Mouse (Mus musculus) T-helper 2 cell (primary cell): ENCODE results near the gene Olfr937.

Source experiments
- in situ Hi-C: fragments of 300-600 bp; cut with MboI, MseI; formaldehyde crosslinking; loops from one replicate; pipeline ENCODE4 v1.15.1; 2025; ENCODE audit warnings: high pct_unique_total_duplicates

Olfr937 gene

DNA sequence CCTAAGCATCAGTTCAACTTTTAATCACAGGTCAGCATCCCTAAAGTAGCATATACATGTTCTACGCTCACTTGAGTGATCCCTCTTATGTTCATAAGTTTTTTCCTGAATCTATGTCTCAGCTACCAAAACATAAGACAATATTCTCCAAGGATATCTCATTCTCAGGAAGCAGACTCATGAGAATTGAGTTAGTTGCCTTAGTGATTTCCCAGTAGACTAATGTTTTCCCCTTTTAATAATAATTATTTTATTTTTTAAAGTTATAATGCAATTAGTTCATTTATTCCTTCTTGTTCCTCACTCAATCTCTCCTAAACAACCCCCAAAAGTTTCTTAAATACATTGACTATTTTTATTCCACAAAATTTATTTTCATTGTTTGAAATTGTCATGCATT lies at the start of gene Olfr937:
Olfr937 (minus strand) TSS at position 101 of the 400 bp plus-strand sequence.
- in situ Hi-C loops, result no loop called here

DNA sequence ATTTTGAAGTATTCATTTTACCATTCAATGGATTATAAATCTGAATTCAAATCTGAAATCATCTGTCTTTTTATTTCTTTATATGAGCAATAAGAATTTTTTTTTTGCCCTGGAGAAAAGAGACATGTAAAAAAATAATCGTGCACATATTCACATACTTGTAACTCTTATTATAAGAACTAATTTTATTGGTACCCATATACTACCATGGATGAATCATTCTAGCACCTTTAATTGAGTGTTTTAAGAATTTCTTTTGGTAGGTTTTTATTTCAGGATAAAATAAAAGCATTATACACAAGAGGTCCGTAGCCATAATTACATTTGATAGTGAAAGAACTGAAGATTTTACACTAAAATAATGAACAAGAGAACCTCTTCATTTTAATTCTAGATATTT lies 14.0 kb upstream of the Olfr937 start, which contains the start of gene Olfr938:
Olfr938 (minus strand) TSS at position 101 of the 400 bp plus-strand sequence.
- in situ Hi-C loops, result no loop called here

DNA sequence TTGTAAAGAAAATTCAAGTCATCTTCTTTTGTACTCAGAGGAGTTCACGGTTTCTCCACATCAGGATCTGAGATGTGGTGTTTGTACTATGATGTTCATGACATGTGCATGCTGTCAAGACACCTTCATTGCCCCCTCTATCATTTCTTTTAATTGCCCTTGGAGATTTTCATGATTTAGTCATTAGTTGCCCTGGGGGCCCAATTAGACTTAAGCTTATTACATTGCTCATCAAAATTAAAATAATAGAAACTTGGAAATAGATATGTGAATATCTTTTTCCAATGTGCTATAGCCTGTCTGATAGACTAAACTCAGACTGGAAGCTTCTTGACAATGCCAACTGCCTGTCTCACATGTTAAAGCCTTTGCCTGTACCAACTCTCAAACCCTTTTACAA lies 41.5 kb downstream of the Olfr937 start, which contains the start of gene Olfr146:
Olfr146 (minus strand) TSS at position 101 of the 400 bp plus-strand sequence.
- in situ Hi-C loops, result no loop called here
